ENCODE assay signal across 30 mouse cellular contexts in the genomic region with DNA sequence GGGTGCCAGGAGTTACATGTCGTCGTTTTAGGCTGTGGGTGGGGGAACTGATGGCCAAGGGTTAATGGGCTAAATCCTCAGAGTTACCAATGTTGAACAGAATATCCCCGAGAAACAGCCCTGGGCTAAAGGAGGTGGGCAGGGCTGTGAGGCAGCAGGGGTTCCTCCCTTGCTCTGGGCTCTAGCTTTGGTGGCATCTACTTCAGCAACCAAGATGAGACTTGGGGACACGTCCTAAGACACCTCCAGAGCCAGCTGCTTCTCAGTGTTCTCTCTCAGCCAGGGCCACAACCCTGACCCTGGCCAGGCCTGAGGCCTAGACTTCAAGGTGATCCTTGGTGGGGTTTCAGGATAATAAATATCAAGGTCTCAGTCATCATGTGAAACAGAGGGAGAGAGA. TPM values are rescaled to one million over a fixed set of nuclear protein-coding genes. Genes with fewer than 3 reads are reported as not detected.
DNase-seq lines count a peak whose midpoint lies in the region; ATAC-seq and TF ChIP-seq lines count a peak whose summit lies in the region.
"Had no signal": no experiment of that assay in that cellular context is flagged by ENCODE, and none has a peak within 500 bp of the region (broad histone marks: within the 10 kb centered on the region; RNA-seq: fewer than 3 reads in every experiment).

No protein-coding gene starts in this region.

- TF ChIP-seq EP300 in stomach, postnatal 0 days (optimal IDR thresholded peaks at IDR 0.05), result no peak

- H3K27me3 ChIP-seq in intestine, embryonic 16.5 days (replicated peaks; ENCODE audit: control insufficient read depth, insufficient read depth, low read length), result no peaks in the 10 kb centered on the region
- H3K27me3 ChIP-seq in intestine, embryonic 15.5 days (replicated peaks), result no peaks in the 10 kb centered on the region
- no peaks in the 10 kb centered on the region for H3K27me3 ChIP-seq in midbrain, embryonic 11.5 days (ENCODE audit: control insufficient read depth, insufficient read depth, low read length)
- no peaks in the 10 kb centered on the region for H3K27me3 ChIP-seq in midbrain, embryonic 16.5 days (ENCODE audit: control insufficient read depth, insufficient read depth, low read depth, low read length)
- no peaks in the 10 kb centered on the region for H3K27me3 ChIP-seq in embryonic facial prominence, embryonic 15.5 days
- no peaks in the 10 kb centered on the region for H3K27me3 ChIP-seq in stomach, postnatal 0 days (ENCODE audit: control insufficient read depth, insufficient read depth, low read length)
- H3K27me3 ChIP-seq: embryonic facial prominence, embryonic 12.5 days; forebrain, embryonic 13.5 days; heart, embryonic 15.5 days had no signal

- peak overlapping the region; percentile 78; the same call in 1 of the 2 replicates for H3K27ac ChIP-seq in intestine, embryonic 16.5 days (ENCODE audit: low read length)
- H3K27ac ChIP-seq in intestine, embryonic 15.5 days, result no peak overlapping the region
- H3K27ac ChIP-seq in midbrain, embryonic 11.5 days (ENCODE audit: low read depth, low read length), result no peak overlapping the region
- H3K27ac ChIP-seq in midbrain, embryonic 16.5 days (ENCODE audit: low read length), result no peak overlapping the region
- peak overlapping the region; percentile 94 for H3K27ac ChIP-seq in embryonic facial prominence, embryonic 15.5 days (replicated peaks)
- peak overlapping the region; percentile 81 for H3K27ac ChIP-seq in stomach, postnatal 0 days (replicated peaks)
- H3K27ac ChIP-seq: forebrain, embryonic 10.5 days; gastrocnemius, adult 2 months; heart, adult 2 months; hindbrain, embryonic 10.5 days; hindbrain, embryonic 13.5 days had no signal

- no peak overlapping the region for H3K4me3 ChIP-seq in intestine, embryonic 16.5 days (ENCODE audit: low read length)
- no peak overlapping the region for H3K4me3 ChIP-seq in intestine, embryonic 15.5 days (replicated peaks)
- no peak overlapping the region for H3K4me3 ChIP-seq in midbrain, embryonic 11.5 days (ENCODE audit: low read depth, low read length)
- H3K4me3 ChIP-seq in midbrain, embryonic 16.5 days (ENCODE audit: low read depth, low read length), result no peak overlapping the region
- H3K4me3 ChIP-seq in embryonic facial prominence, embryonic 15.5 days (replicated peaks), result no peak overlapping the region
- H3K4me3 ChIP-seq in stomach, postnatal 0 days (ENCODE audit: low read depth, low read length), result no peak overlapping the region
- H3K4me3 ChIP-seq: embryonic facial prominence, embryonic 12.5 days; forebrain, embryonic 10.5 days; forebrain, embryonic 13.5 days; gastrocnemius, adult 2 months; heart, adult 2 months; heart, embryonic 12.5 days; heart, embryonic 15.5 days; hindbrain, embryonic 10.5 days; hindbrain, embryonic 13.5 days had no signal

- H3K4me2 ChIP-seq in intestine, embryonic 16.5 days (ENCODE audit: low read depth, low read length), result no peak overlapping the region
- H3K4me2 ChIP-seq in intestine, embryonic 15.5 days (replicated peaks), result no peak overlapping the region
- no peak overlapping the region for H3K4me2 ChIP-seq in midbrain, embryonic 11.5 days
- no peak overlapping the region for H3K4me2 ChIP-seq in midbrain, embryonic 16.5 days (ENCODE audit: low read length)
- H3K4me2 ChIP-seq in embryonic facial prominence, embryonic 15.5 days (replicated peaks), result no peak overlapping the region
- no peak overlapping the region for H3K4me2 ChIP-seq in stomach, postnatal 0 days (replicated peaks; ENCODE audit: low read depth)
- H3K4me2 ChIP-seq: embryonic facial prominence, embryonic 12.5 days; forebrain, embryonic 13.5 days; heart, embryonic 12.5 days; heart, embryonic 15.5 days; hindbrain, embryonic 13.5 days had no signal

- no peaks in the 10 kb centered on the region for H3K36me3 ChIP-seq in intestine, embryonic 16.5 days (ENCODE audit: control insufficient read depth, insufficient read depth, low read length)
- no peaks in the 10 kb centered on the region for H3K36me3 ChIP-seq in intestine, embryonic 15.5 days
- no peaks in the 10 kb centered on the region for H3K36me3 ChIP-seq in midbrain, embryonic 11.5 days (ENCODE audit: control insufficient read depth, insufficient read depth, low read length)
- no peaks in the 10 kb centered on the region for H3K36me3 ChIP-seq in midbrain, embryonic 16.5 days (ENCODE audit: control insufficient read depth, insufficient read depth, low read length)
- H3K36me3 ChIP-seq in embryonic facial prominence, embryonic 15.5 days, result no peaks in the 10 kb centered on the region
- H3K36me3 ChIP-seq in stomach, postnatal 0 days (ENCODE audit: control insufficient read depth, insufficient read depth, low read length), result no peaks in the 10 kb centered on the region
- H3K36me3 ChIP-seq: embryonic facial prominence, embryonic 12.5 days; forebrain, embryonic 10.5 days; heart, embryonic 12.5 days; heart, embryonic 15.5 days; hindbrain, embryonic 10.5 days; hindbrain, embryonic 13.5 days had no signal

- H3K9ac ChIP-seq in intestine, embryonic 16.5 days (ENCODE audit: low read depth, low read length), result no peak overlapping the region
- no peak overlapping the region for H3K9ac ChIP-seq in intestine, embryonic 15.5 days
- no peak overlapping the region for H3K9ac ChIP-seq in midbrain, embryonic 11.5 days (ENCODE audit: low read length)
- H3K9ac ChIP-seq in midbrain, embryonic 16.5 days (ENCODE audit: low read depth, low read length), result no peak overlapping the region
- no peak overlapping the region for H3K9ac ChIP-seq in embryonic facial prominence, embryonic 15.5 days
- no peak overlapping the region for H3K9ac ChIP-seq in stomach, postnatal 0 days (ENCODE audit: low read length)
- H3K9ac ChIP-seq: embryonic facial prominence, embryonic 12.5 days; forebrain, embryonic 13.5 days; heart, embryonic 12.5 days; heart, embryonic 15.5 days; hindbrain, embryonic 13.5 days had no signal

- WGBS in intestine, embryonic 16.5 days, result 61% methylated on average over 4 of the region's 4 CpGs
- 59% methylated on average over 4 of the region's 4 CpGs for WGBS in intestine, embryonic 15.5 days
- WGBS in midbrain, embryonic 11.5 days, result 73% methylated on average over 4 of the region's 4 CpGs
- WGBS in midbrain, embryonic 16.5 days, result 63% methylated on average over 4 of the region's 4 CpGs
- whole genome bisulfite sequencing in embryonic facial prominence, embryonic 15.5 days, result 52% methylated on average over 4 of the region's 4 CpGs
- WGBS in stomach, postnatal 0 days, result 59% methylated on average over 4 of the region's 4 CpGs

- ATAC-seq in intestine, embryonic 16.5 days, result no peak
- no peak for ATAC-seq in intestine, embryonic 15.5 days
- ATAC-seq in midbrain, embryonic 11.5 days (ENCODE audit: low FRiP score), result no peak
- ATAC-seq in midbrain, embryonic 16.5 days, result no peak
- ATAC-seq in embryonic facial prominence, embryonic 15.5 days (ENCODE audit: insufficient number of reproducible peaks, low FRiP score, low TSS enrichment, low read depth), result no peak
- no peak for ATAC-seq in stomach, postnatal 0 days (ENCODE audit: low FRiP score, low TSS enrichment)
- ATAC-seq: CD4-positive, CD25-positive, alpha-beta regulatory T cell, adult 4 months; forebrain, embryonic 13.5 days; forebrain, embryonic 16.5 days; hindbrain, embryonic 16.5 days had no signal

- peaks cover 16% of the 10 kb centered on the region for H3K4me1 ChIP-seq in intestine, embryonic 16.5 days (ENCODE audit: control insufficient read depth, insufficient read depth, low read length)
- peaks cover 9% of the 10 kb centered on the region; the same call in 1 of the 2 replicates for H3K4me1 ChIP-seq in intestine, embryonic 15.5 days (replicated peaks)
- H3K4me1 ChIP-seq in midbrain, embryonic 11.5 days (ENCODE audit: control insufficient read depth, insufficient read depth, low read length), result peaks cover 5% of the 10 kb centered on the region; the same call in 1 of the 2 replicates
- H3K4me1 ChIP-seq in midbrain, embryonic 16.5 days (ENCODE audit: control insufficient read depth, insufficient read depth, low read length), result peaks cover 18% of the 10 kb centered on the region
- peaks cover 65% of the 10 kb centered on the region for H3K4me1 ChIP-seq in embryonic facial prominence, embryonic 15.5 days
- H3K4me1 ChIP-seq in stomach, postnatal 0 days (replicated peaks; ENCODE audit: control insufficient read depth, insufficient read depth), result peaks cover 9% of the 10 kb centered on the region; the same call in 1 of the 2 replicates

- H3K9me3 ChIP-seq in intestine, embryonic 16.5 days (ENCODE audit: control insufficient read depth, low read length), result no peaks in the 10 kb centered on the region
- H3K9me3 ChIP-seq in intestine, embryonic 15.5 days, result no peaks in the 10 kb centered on the region
- H3K9me3 ChIP-seq in midbrain, embryonic 11.5 days (ENCODE audit: control insufficient read depth, low read length), result no peaks in the 10 kb centered on the region
- H3K9me3 ChIP-seq in midbrain, embryonic 16.5 days (replicated peaks; ENCODE audit: control insufficient read depth, low read length, poor library complexity, severe bottlenecking), result no peaks in the 10 kb centered on the region
- H3K9me3 ChIP-seq in embryonic facial prominence, embryonic 15.5 days (replicated peaks), result no peaks in the 10 kb centered on the region
- no peaks in the 10 kb centered on the region for H3K9me3 ChIP-seq in stomach, postnatal 0 days (ENCODE audit: control insufficient read depth, low read length)
- H3K9me3 ChIP-seq: embryonic facial prominence, embryonic 12.5 days; forebrain, embryonic 10.5 days; forebrain, embryonic 13.5 days; heart, embryonic 12.5 days; heart, embryonic 15.5 days; hindbrain, embryonic 10.5 days; hindbrain, embryonic 13.5 days had no signal

- DNase-seq in midbrain, embryonic 11.5 days (ENCODE audit: low spot score, missing footprints), result peak; percentile 70
- DNase-seq in stomach, postnatal 0 days (ENCODE audit: low spot score), result no peak
- no peak for DNase-seq in gastrocnemius, postnatal 10 days
- no peak for DNase-seq in ovary, postnatal 14 days (ENCODE audit: low spot score)
- DNase-seq: adrenal gland, postnatal 10 days; adrenal gland, postnatal 36 days; cerebellum, adult 18-20 months; cerebellum, adult 9-10 months; cerebellum, postnatal 14 days; gastrocnemius, adult 2 months; gastrocnemius, postnatal 25 days; heart, adult 2 months; heart, postnatal 10 days; heart, postnatal 36 days had no signal

- TF ChIP-seq CTCF in stomach, postnatal 0 days (IDR thresholded peaks at IDR 0.05; ENCODE audit: low read depth), result no peak

RNA-seq across cellular contexts. Expression of a gene that starts 19.4 kb away (rescaled TPM):
- 9.3 and 9.6 TPM in 2 replicates for polyA plus RNA-seq in intestine, embryonic 16.5 days (2015; fragmentation: Nextera tagmentation; extraction: Ambion mirVana)
- polyA plus RNA-seq in intestine, embryonic 15.5 days (2015; fragmentation: Nextera tagmentation; extraction: Ambion mirVana), result 12.1 and 12.3 TPM in 2 replicates
- 2.9 and 3.2 TPM in 2 replicates for polyA plus RNA-seq in midbrain, embryonic 11.5 days (2014; fragmentation: Nextera tagmentation; extraction: Ambion mirVana)
- polyA plus RNA-seq in midbrain, embryonic 16.5 days (2015; fragmentation: Nextera tagmentation; extraction: Ambion mirVana), result 0.40 and 0.42 TPM in 2 replicates
- 47.8 and 50.7 TPM in 2 replicates for polyA plus RNA-seq in embryonic facial prominence, embryonic 15.5 days (2015; fragmentation: Nextera tagmentation; extraction: Ambion mirVana)
- polyA plus RNA-seq in stomach, postnatal 0 days (2015; fragmentation: Nextera tagmentation; extraction: Ambion mirVana), result 7.8 and 9.3 TPM in 2 replicates
- total RNA-seq in gastrocnemius, postnatal 10 days (2021), result 1 to 10 TPM; 5.8 to 6.4 TPM
- total RNA-seq: granulocyte monocyte progenitor cell, adult 5-6 weeks had no signal

RNA-seq across cellular contexts. Expression of a gene that starts 21.6 kb away (rescaled TPM):
- polyA plus RNA-seq in intestine, embryonic 16.5 days (2015; fragmentation: Nextera tagmentation; extraction: Ambion mirVana), result 0.78 and 0.93 TPM in 2 replicates
- 0.98 and 1.3 TPM in 2 replicates for polyA plus RNA-seq in intestine, embryonic 15.5 days (2015; fragmentation: Nextera tagmentation; extraction: Ambion mirVana)
- polyA plus RNA-seq in midbrain, embryonic 11.5 days (2014; fragmentation: Nextera tagmentation; extraction: Ambion mirVana), result 0.07 TPM in 1 of 2 replicates, not detected in the other
- polyA plus RNA-seq in midbrain, embryonic 16.5 days (2015; fragmentation: Nextera tagmentation; extraction: Ambion mirVana), result 10.1 and 17.1 TPM in 2 replicates
- 6.5 and 6.9 TPM in 2 replicates for polyA plus RNA-seq in embryonic facial prominence, embryonic 15.5 days (2015; fragmentation: Nextera tagmentation; extraction: Ambion mirVana)
- 1.4 TPM in 2 replicates for polyA plus RNA-seq in stomach, postnatal 0 days (2015; fragmentation: Nextera tagmentation; extraction: Ambion mirVana)
- total RNA-seq in gastrocnemius, postnatal 10 days (2021), result under 1 TPM; 0.41 to 0.82 TPM
- total RNA-seq: granulocyte monocyte progenitor cell, adult 5-6 weeks had no signal

RNA-seq across cellular contexts. Expression of a gene that starts 36.6 kb away (rescaled TPM):
- polyA plus RNA-seq in intestine, embryonic 16.5 days (2015; fragmentation: Nextera tagmentation; extraction: Ambion mirVana), result 1,403 and 1,521 TPM in 2 replicates
- polyA plus RNA-seq in intestine, embryonic 15.5 days (2015; fragmentation: Nextera tagmentation; extraction: Ambion mirVana), result 1,399 and 1,578 TPM in 2 replicates
- polyA plus RNA-seq in midbrain, embryonic 11.5 days (2014; fragmentation: Nextera tagmentation; extraction: Ambion mirVana), result 1,312 and 1,403 TPM in 2 replicates
- polyA plus RNA-seq in midbrain, embryonic 16.5 days (2015; fragmentation: Nextera tagmentation; extraction: Ambion mirVana), result 639 and 669 TPM in 2 replicates
- polyA plus RNA-seq in embryonic facial prominence, embryonic 15.5 days (2015; fragmentation: Nextera tagmentation; extraction: Ambion mirVana), result 1,311 and 1,540 TPM in 2 replicates
- polyA plus RNA-seq in stomach, postnatal 0 days (2015; fragmentation: Nextera tagmentation; extraction: Ambion mirVana), result 1,460 and 1,506 TPM in 2 replicates
- total RNA-seq in gastrocnemius, postnatal 10 days (2021), result 100 to 1,000 TPM; 676 to 736 TPM

RNA-seq across cellular contexts. Expression of a gene that starts 47.3 kb away (rescaled TPM):
- 7.5 and 12.6 TPM in 2 replicates for polyA plus RNA-seq in intestine, embryonic 16.5 days (2015; fragmentation: Nextera tagmentation; extraction: Ambion mirVana)
- polyA plus RNA-seq in intestine, embryonic 15.5 days (2015; fragmentation: Nextera tagmentation; extraction: Ambion mirVana), result 3.9 and 5.4 TPM in 2 replicates
- polyA plus RNA-seq in midbrain, embryonic 11.5 days (2014; fragmentation: Nextera tagmentation; extraction: Ambion mirVana), result 1.7 and 2.2 TPM in 2 replicates
- 0.14 and 0.40 TPM in 2 replicates for polyA plus RNA-seq in midbrain, embryonic 16.5 days (2015; fragmentation: Nextera tagmentation; extraction: Ambion mirVana)
- polyA plus RNA-seq in embryonic facial prominence, embryonic 15.5 days (2015; fragmentation: Nextera tagmentation; extraction: Ambion mirVana), result 14.3 and 18.6 TPM in 2 replicates
- 10.0 and 13.6 TPM in 2 replicates for polyA plus RNA-seq in stomach, postnatal 0 days (2015; fragmentation: Nextera tagmentation; extraction: Ambion mirVana)
- 1 to 10 TPM; 5.1 to 6.6 TPM for total RNA-seq in gastrocnemius, postnatal 10 days (2021)
- total RNA-seq: granulocyte monocyte progenitor cell, adult 5-6 weeks; MEL had no signal
- polyA plus RNA-seq: CD4-positive, CD25-positive, alpha-beta regulatory T cell, adult 4 months; forebrain, embryonic 13.5 days had no signal

Comparison
In these comparisons a context has a peak if more than half of its experiments do, and no peak if none do; other contexts are left out.
1. H3K27ac ChIP-seq: peak in intestine, embryonic 16.5 days (single experiment), embryonic facial prominence, embryonic 15.5 days (single experiment) and stomach, postnatal 0 days (single experiment); none in intestine, embryonic 15.5 days (single experiment), midbrain, embryonic 11.5 days (single experiment) and midbrain, embryonic 16.5 days (single experiment).